Mouse (Mus musculus): Measurements from ENCODE around the gene Pla2g2c. TPM values are rescaled to one million over a fixed set of nuclear protein-coding genes. Genes with fewer than 3 reads are reported as not detected.

Gene Pla2g2c
- polyA plus RNA-seq, 1 experiment from 2014 or later = not detected

- Histone ChIP-seq H3K27ac (ENCODE audit: low read depth) (no peak overlapping the region), H3K9ac (replicated peaks) (no peak overlapping the region), H3K4me2 (ENCODE audit: low read depth, low read length) (no peak overlapping the region), H3K36me3 (replicated peaks; ENCODE audit: insufficient read depth, low read length) (no peaks in the 10 kb centered on the region), H3K4me1 (ENCODE audit: insufficient read depth) (no peaks in the 10 kb centered on the region), H3K4me3 (ENCODE audit: low read depth, low read length) (no peak overlapping the region), H3K9me3 (ENCODE audit: low read length) (no peaks in the 10 kb centered on the region), H3K27me3 (ENCODE audit: insufficient read depth, low read length) (no peaks in the 10 kb centered on the region)
- 56% methylated on average over 2 of the region's 2 CpGs for WGBS (ENCODE audit: insufficient replicate concordance)
- peak; percentile 56 for TF ChIP-seq CTCF (IDR thresholded peaks at IDR 0.05; ENCODE audit: low read depth)
- TF ChIP-seq EP300 (IDR thresholded peaks at IDR 0.05; ENCODE audit: low read depth) = no peak
- ATAC-seq = no peak
- DNase-seq = no peak
Measured at GRCm38 (mm10) chr4:138793276-138793675, 68.7 kb downstream of the Pla2g2c start.

- ATAC-seq = no peak
- Histone ChIP-seq H3K4me3 (ENCODE audit: low read depth, low read length) (no peak overlapping the region), H3K4me2 (ENCODE audit: low read depth, low read length) (no peak overlapping the region), H3K27ac (ENCODE audit: low read depth) (no peak overlapping the region), H3K27me3 (ENCODE audit: insufficient read depth, low read length) (no peaks in the 10 kb centered on the region), H3K36me3 (replicated peaks; ENCODE audit: insufficient read depth, low read length) (no peaks in the 10 kb centered on the region), H3K9ac (replicated peaks) (no peak overlapping the region), H3K9me3 (ENCODE audit: low read length) (no peaks in the 10 kb centered on the region), H3K4me1 (ENCODE audit: insufficient read depth) (no peaks in the 10 kb centered on the region)
- DNase-seq = no peak
- TF ChIP-seq EP300 (IDR thresholded peaks at IDR 0.05; ENCODE audit: low read depth) (no peak), CTCF (IDR thresholded peaks at IDR 0.05; ENCODE audit: low read depth) (no peak)
- WGBS (ENCODE audit: insufficient replicate concordance) = 79% methylated on average over 6 of the region's 6 CpGs
Measured at GRCm38 (mm10) chr4:138794344-138794743, 69.8 kb downstream of the Pla2g2c start.

Other genes starting within 250 kb of the Pla2g2c start
- gene Vwa5b1, start 88.9 kb upstream of the Pla2g2c start, polyA plus RNA-seq (2015; fragmentation: Nextera tagmentation; extraction: Ambion mirVana) = not detected in 2 replicates
- gene Ubxn10, start 12.4 kb downstream of the Pla2g2c start, polyA plus RNA-seq (2015; fragmentation: Nextera tagmentation; extraction: Ambion mirVana) = 0.05 and 0.08 TPM in 2 replicates
- gene Pla2g2f, start 32.8 kb downstream of the Pla2g2c start, polyA plus RNA-seq (2015; fragmentation: Nextera tagmentation; extraction: Ambion mirVana) = not detected in 2 replicates
- gene Pla2g2d, start 50.9 kb downstream of the Pla2g2c start, polyA plus RNA-seq (2015; fragmentation: Nextera tagmentation; extraction: Ambion mirVana) = 0.05 and 0.06 TPM in 2 replicates
- gene Pla2g5, start 138.7 kb downstream of the Pla2g2c start, polyA plus RNA-seq (2015; fragmentation: Nextera tagmentation; extraction: Ambion mirVana) = not detected in 2 replicates
- not detected in 2 replicates for gene Gm13030, start 149.2 kb downstream of the Pla2g2c start, polyA plus RNA-seq (2015; fragmentation: Nextera tagmentation; extraction: Ambion mirVana)
- not detected in 2 replicates for gene Pla2g2e, start 153.2 kb downstream of the Pla2g2c start, polyA plus RNA-seq (2015; fragmentation: Nextera tagmentation; extraction: Ambion mirVana)
- 1.2 and 1.5 TPM in 2 replicates for gene Otud3, start 189.2 kb downstream of the Pla2g2c start, polyA plus RNA-seq (2015; fragmentation: Nextera tagmentation; extraction: Ambion mirVana)
- 0.17 and 0.36 TPM in 2 replicates for gene Rnf186, start 242.3 kb downstream of the Pla2g2c start, polyA plus RNA-seq (2015; fragmentation: Nextera tagmentation; extraction: Ambion mirVana)
- 4.6 and 5.3 TPM in 2 replicates for gene Tmco4, start 248.1 kb downstream of the Pla2g2c start, polyA plus RNA-seq (2015; fragmentation: Nextera tagmentation; extraction: Ambion mirVana)